Mouse (Mus musculus): ENCODE data around the gene Fgfr2. TPM values are rescaled to one million over a fixed set of nuclear protein-coding genes. Genes with fewer than 3 reads are reported as not detected.

The Fgfr2 gene
- polyA plus RNA-seq, 1 experiment from 2014 or later = 34.1 TPM

- Histone ChIP-seq H3K9ac (no peak overlapping the region), H3K27ac (ENCODE audit: poor library complexity, severe bottlenecking) (no peak overlapping the region), H3K4me3 (no peak overlapping the region), H3K4me1 (replicated peaks) (peaks cover 10% of the 10 kb centered on the region), H3K9me3 (replicated peaks) (no peaks in the 10 kb centered on the region), H3K36me3 (no peaks in the 10 kb centered on the region), H3K27me3 (replicated peaks) (no peaks in the 10 kb centered on the region), H3K4me2 (no peak overlapping the region)
- ATAC-seq (ENCODE audit: insufficient number of reproducible peaks, low FRiP score) = no peak
- 63% methylated on average over 7 of the region's 7 CpGs for WGBS
These were observed 998.2 kb downstream of the Fgfr2 start for GRCm38 (mm10) chr7:132124948-132125347.

- Histone ChIP-seq H3K9ac (no peak overlapping the region), H3K27me3 (replicated peaks) (no peaks in the 10 kb centered on the region), H3K4me3 (no peak overlapping the region), H3K27ac (ENCODE audit: poor library complexity, severe bottlenecking) (no peak overlapping the region), H3K4me2 (no peak overlapping the region), H3K9me3 (replicated peaks) (no peaks in the 10 kb centered on the region), H3K36me3 (no peaks in the 10 kb centered on the region), H3K4me1 (replicated peaks) (peaks cover 10% of the 10 kb centered on the region)
- 42% methylated on average over 7 of the region's 7 CpGs for WGBS
- ATAC-seq (ENCODE audit: insufficient number of reproducible peaks, low FRiP score) = no peak
These were observed 999.9 kb downstream of the Fgfr2 start for GRCm38 (mm10) chr7:132123211-132123610.

GRCm38 (mm10) chr7:132119817-132120216, 1003.3 kb downstream of the Fgfr2 start:
- Histone ChIP-seq H3K36me3 (no peaks in the 10 kb centered on the region), H3K9me3 (replicated peaks) (no peaks in the 10 kb centered on the region), H3K9ac (no peak overlapping the region), H3K4me3 (no peak overlapping the region), H3K4me2 (no peak overlapping the region), H3K4me1 (replicated peaks) (peaks cover 10% of the 10 kb centered on the region), H3K27me3 (replicated peaks) (no peaks in the 10 kb centered on the region), H3K27ac (ENCODE audit: poor library complexity, severe bottlenecking) (no peak overlapping the region)
- ATAC-seq (ENCODE audit: insufficient number of reproducible peaks, low FRiP score) = no peak
- WGBS = 72% methylated on average over 4 of the region's 4 CpGs

GRCm38 (mm10) chr7:132111770-132112169, 1011.4 kb downstream of the Fgfr2 start:
- Histone ChIP-seq H3K27ac (ENCODE audit: poor library complexity, severe bottlenecking) (no peak overlapping the region), H3K4me3 (no peak overlapping the region), H3K36me3 (no peaks in the 10 kb centered on the region), H3K9ac (no peak overlapping the region), H3K27me3 (replicated peaks) (no peaks in the 10 kb centered on the region), H3K9me3 (replicated peaks) (no peaks in the 10 kb centered on the region), H3K4me1 (replicated peaks) (no peaks in the 10 kb centered on the region), H3K4me2 (no peak overlapping the region)
- 65% methylated on average over 5 of the region's 5 CpGs for WGBS
- no peak for ATAC-seq (ENCODE audit: insufficient number of reproducible peaks, low FRiP score)

GRCm38 (mm10) chr7:132110308-132110707, 1012.8 kb downstream of the Fgfr2 start:
- WGBS = 83% methylated on average over 3 of the region's 3 CpGs
- ATAC-seq (ENCODE audit: insufficient number of reproducible peaks, low FRiP score) = no peak
- no peak overlapping the region for H3K4me3 ChIP-seq
- H3K9ac ChIP-seq = no peak overlapping the region
- no peaks in the 10 kb centered on the region for H3K9me3 ChIP-seq (replicated peaks)
- no peak overlapping the region for H3K27ac ChIP-seq (ENCODE audit: poor library complexity, severe bottlenecking)
- H3K27me3 ChIP-seq (replicated peaks) = no peaks in the 10 kb centered on the region
- H3K4me2 ChIP-seq = no peak overlapping the region
- no peaks in the 10 kb centered on the region for H3K4me1 ChIP-seq (replicated peaks)
- H3K36me3 ChIP-seq = no peaks in the 10 kb centered on the region

GRCm38 (mm10) chr7:132106891-132107290, 1016.3 kb downstream of the Fgfr2 start:
- Histone ChIP-seq H3K9ac (no peak overlapping the region), H3K9me3 (replicated peaks) (no peaks in the 10 kb centered on the region), H3K4me3 (no peak overlapping the region), H3K27ac (ENCODE audit: poor library complexity, severe bottlenecking) (no peak overlapping the region), H3K4me2 (no peak overlapping the region), H3K27me3 (replicated peaks) (no peaks in the 10 kb centered on the region), H3K36me3 (no peaks in the 10 kb centered on the region), H3K4me1 (replicated peaks) (no peaks in the 10 kb centered on the region)
- 76% methylated on average over 4 of the region's 4 CpGs for WGBS
- ATAC-seq (ENCODE audit: insufficient number of reproducible peaks, low FRiP score) = no peak

- no peak overlapping the region for H3K9ac ChIP-seq
- no peaks in the 10 kb centered on the region for H3K36me3 ChIP-seq
- ATAC-seq (ENCODE audit: insufficient number of reproducible peaks, low FRiP score) = no peak
- H3K4me2 ChIP-seq = no peak overlapping the region
- H3K27me3 ChIP-seq (replicated peaks) = no peaks in the 10 kb centered on the region
- WGBS = 72% methylated on average over 4 of the region's 4 CpGs
- H3K4me3 ChIP-seq = no peak overlapping the region
- H3K27ac ChIP-seq (ENCODE audit: poor library complexity, severe bottlenecking) = no peak overlapping the region
- H3K9me3 ChIP-seq (replicated peaks) = no peaks in the 10 kb centered on the region
- H3K4me1 ChIP-seq (replicated peaks) = no peaks in the 10 kb centered on the region
These were observed 1017.8 kb downstream of the Fgfr2 start for GRCm38 (mm10) chr7:132105326-132105725.

- Histone ChIP-seq H3K36me3 (no peaks in the 10 kb centered on the region), H3K27me3 (replicated peaks) (no peaks in the 10 kb centered on the region), H3K4me2 (no peak overlapping the region), H3K9ac (no peak overlapping the region), H3K4me3 (no peak overlapping the region), H3K4me1 (replicated peaks) (no peaks in the 10 kb centered on the region), H3K27ac (ENCODE audit: poor library complexity, severe bottlenecking) (no peak overlapping the region), H3K9me3 (replicated peaks) (peaks cover 9% of the 10 kb centered on the region; the same call in 1 of the 2 replicates)
- no peak for ATAC-seq (ENCODE audit: insufficient number of reproducible peaks, low FRiP score)
- WGBS = 29% methylated on average over 4 of the region's 4 CpGs
These were observed 1024.7 kb downstream of the Fgfr2 start for GRCm38 (mm10) chr7:132098441-132098840.

GRCm38 (mm10) chr7:132094666-132095065, 1028.5 kb downstream of the Fgfr2 start:
- ATAC-seq (ENCODE audit: insufficient number of reproducible peaks, low FRiP score) = no peak
- WGBS = 51% methylated on average over 7 of the region's 7 CpGs
- H3K4me3 ChIP-seq = no peak overlapping the region
- no peaks in the 10 kb centered on the region for H3K36me3 ChIP-seq
- no peak overlapping the region for H3K27ac ChIP-seq (ENCODE audit: poor library complexity, severe bottlenecking)
- no peaks in the 10 kb centered on the region for H3K4me1 ChIP-seq (replicated peaks)
- H3K9ac ChIP-seq = no peak overlapping the region
- H3K4me2 ChIP-seq = no peak overlapping the region
- peaks cover 9% of the 10 kb centered on the region; the same call in 1 of the 2 replicates for H3K9me3 ChIP-seq (replicated peaks)
- H3K27me3 ChIP-seq (replicated peaks) = no peaks in the 10 kb centered on the region

GRCm38 (mm10) chr7:132091551-132091950, 1031.6 kb downstream of the Fgfr2 start:
- no peak for ATAC-seq (ENCODE audit: insufficient number of reproducible peaks, low FRiP score)
- 0 out of 2 replicates have a peak, but pooled peaks cover under 1% of the 10 kb centered on the region for H3K9me3 ChIP-seq (replicated peaks)
- WGBS = 74% methylated on average over 7 of the region's 7 CpGs
- no peak overlapping the region for H3K4me2 ChIP-seq
- no peak overlapping the region for H3K27ac ChIP-seq (ENCODE audit: poor library complexity, severe bottlenecking)
- no peaks in the 10 kb centered on the region for H3K27me3 ChIP-seq (replicated peaks)
- H3K4me1 ChIP-seq (replicated peaks) = no peaks in the 10 kb centered on the region
- H3K4me3 ChIP-seq = no peak overlapping the region
- no peak overlapping the region for H3K9ac ChIP-seq
- no peaks in the 10 kb centered on the region for H3K36me3 ChIP-seq

GRCm38 (mm10) chr7:132088606-132089005, 1034.5 kb downstream of the Fgfr2 start:
- no peak overlapping the region for H3K27ac ChIP-seq (ENCODE audit: poor library complexity, severe bottlenecking)
- no peak for ATAC-seq (ENCODE audit: insufficient number of reproducible peaks, low FRiP score)
- H3K4me2 ChIP-seq = no peak overlapping the region
- 59% methylated on average over 6 of the region's 6 CpGs for WGBS
- no peaks in the 10 kb centered on the region for H3K27me3 ChIP-seq (replicated peaks)
- no peaks in the 10 kb centered on the region for H3K9me3 ChIP-seq (replicated peaks)
- H3K9ac ChIP-seq = no peak overlapping the region
- H3K4me3 ChIP-seq = no peak overlapping the region
- H3K36me3 ChIP-seq = no peaks in the 10 kb centered on the region
- no peaks in the 10 kb centered on the region for H3K4me1 ChIP-seq (replicated peaks)

- no peaks in the 10 kb centered on the region for H3K9me3 ChIP-seq (replicated peaks)
- no peak overlapping the region for H3K27ac ChIP-seq (ENCODE audit: poor library complexity, severe bottlenecking)
- no peak overlapping the region for H3K9ac ChIP-seq
- no peaks in the 10 kb centered on the region for H3K36me3 ChIP-seq
- H3K27me3 ChIP-seq (replicated peaks) = no peaks in the 10 kb centered on the region
- 65% methylated on average over 4 of the region's 4 CpGs for WGBS
- H3K4me1 ChIP-seq (replicated peaks) = no peaks in the 10 kb centered on the region
- no peak overlapping the region for H3K4me3 ChIP-seq
- no peak overlapping the region for H3K4me2 ChIP-seq
- ATAC-seq (ENCODE audit: insufficient number of reproducible peaks, low FRiP score) = no peak
These were observed 1035.0 kb downstream of the Fgfr2 start for GRCm38 (mm10) chr7:132088181-132088580.
